Mouse (Mus musculus): ENCODE measurements around the gene Scn5a.

DNA sequence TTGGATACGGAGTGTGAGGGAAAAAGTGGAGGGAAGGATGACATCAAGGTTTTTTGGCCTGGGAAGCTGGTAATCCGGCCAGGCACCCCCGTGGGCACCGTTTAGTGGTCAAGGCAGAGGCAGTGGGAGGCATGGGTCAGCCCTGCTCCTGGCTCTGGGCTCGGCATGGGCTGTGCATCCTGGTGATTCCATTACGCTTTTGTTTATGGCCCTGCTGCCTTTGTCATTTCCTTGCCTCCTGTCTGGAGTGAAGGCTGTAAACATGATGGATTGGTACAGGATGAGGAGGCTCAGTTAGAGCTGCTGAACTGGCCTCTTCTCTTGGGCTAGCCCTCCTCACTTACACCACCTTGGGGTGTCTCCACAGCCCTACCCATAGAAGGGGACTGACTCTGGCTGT lies 101.1 kb downstream of the Scn5a start:
- TF ChIP-seq POLR2A (IDR thresholded peaks at IDR 0.05; ENCODE audit: control insufficient read depth, extremely low read depth, insufficient read depth, low read length, poor library complexity) (no peak), CTCF (IDR thresholded peaks at IDR 0.05; ENCODE audit: borderline replicate concordance, control insufficient read depth, extremely low read depth, insufficient read depth, low read length, poor library complexity) (no peak)
